Mouse (Mus musculus) kidney, embryonic 16.5 days (tissue): ENCODE data around the gene Ice1. TPM values are rescaled to one million over a fixed set of nuclear protein-coding genes. Genes with fewer than 3 reads are reported as not detected.

Source experiments
- ATAC-seq: fragments of 200-750 bp; cut with Nextera tagmentation; 2 replicates; pipeline ENCODE4 v1.8.0; 2017; ENCODE audit warnings: moderate TSS enrichment; ENCODE audit not compliant: low FRiP score, low TSS enrichment
- H3K27ac ChIP-seq: fragments of 300-500 bp; sonication (generic); 2 replicates; pipeline ENCODE4 v1.5.1; 2014; ENCODE audit warnings: low read length
- H3K27me3 ChIP-seq: fragments of 300-500 bp; sonication (generic); 2 replicates; pipeline ENCODE4 v1.6.1; 2014; ENCODE audit warnings: low read length, control low read depth, mixed read lengths; ENCODE audit not compliant: insufficient read depth
- H3K36me3 ChIP-seq: fragments of 300-500 bp; sonication (generic); 2 replicates; pipeline ENCODE4 v1.6.1; 2014; ENCODE audit warnings: low read length, control low read depth, mixed read lengths; ENCODE audit not compliant: insufficient read depth
- H3K4me1 ChIP-seq: fragments of 300-500 bp; sonication (generic); 2 replicates; pipeline ENCODE4 v1.6.1; 2014; ENCODE audit warnings: low read length, control low read depth, mixed read lengths; ENCODE audit not compliant: insufficient read depth
- H3K4me2 ChIP-seq: fragments of 300-500 bp; sonication (generic); replicated peaks from 2 replicates; pipeline ENCODE4 v1.6.1; 2014; ENCODE audit warnings: low read depth, low read length
- H3K4me3 ChIP-seq: fragments of 300-500 bp; sonication (generic); 2 replicates; pipeline ENCODE4 v1.5.1; 2014; ENCODE audit warnings: mild to moderate bottlenecking, low read length
- H3K9ac ChIP-seq: fragments of 300-500 bp; sonication (generic); replicated peaks from 2 replicates; pipeline ENCODE4 v1.6.1; 2014; ENCODE audit warnings: low read length
- H3K9me3 ChIP-seq: fragments of 300-500 bp; sonication (generic); 2 replicates; pipeline ENCODE4 v1.6.1; 2016; ENCODE audit warnings: low read length, control low read depth
- WGBS: fragments of 180-500 bp; shearing (Covaris S2); extraction: QIAGEN DNeasy Blood & Tissue Kit; methylation state at CpG from one replicate; pipeline ENCODE4 v1.1.7; 2014; 5-methylcytosine and 5-hydroxymethylcytosine counted together
- polyA plus RNA-seq: library from polyadenylated mRNA; unstranded; fragments of >200 nt; fragmentation: Nextera tagmentation; extraction: Ambion mirVana; gene quantifications from 2 replicates; pipeline ENCODE4 v1.2.1, GENCODE M21; 2015

The Ice1 gene
- polyA plus RNA-seq, 1 experiment from 2014 or later = 19.9 TPM

DNA sequence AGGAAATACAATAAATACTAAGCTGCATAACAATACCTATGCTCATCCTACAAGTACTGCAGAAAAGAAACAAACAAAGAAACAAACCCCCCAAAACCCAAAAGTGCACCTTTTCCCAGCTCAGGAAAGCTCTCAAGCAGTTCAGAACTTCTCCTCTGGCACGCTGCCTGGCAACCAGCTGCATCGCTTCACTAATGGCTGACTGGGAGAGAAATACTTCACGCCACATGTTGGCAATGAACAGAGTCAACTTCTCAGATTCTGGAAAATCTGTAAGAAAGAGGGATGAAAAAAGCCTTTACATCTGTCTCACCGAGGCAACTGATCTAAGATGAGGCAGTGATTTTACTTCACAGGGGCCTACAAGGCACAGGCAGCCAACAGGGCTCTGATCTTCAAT, 38.5 kb downstream of the Ice1 start:
- H3K4me2 ChIP-seq = no peak overlapping the region
- H3K4me1 ChIP-seq = 0 out of 2 replicates have a peak, but pooled peaks cover 3% of the 10 kb centered on the region
- H3K9me3 ChIP-seq = no peaks in the 10 kb centered on the region
- no peak overlapping the region for H3K9ac ChIP-seq
- ATAC-seq = no peak
- no peaks in the 10 kb centered on the region for H3K27me3 ChIP-seq
- no peak overlapping the region for H3K4me3 ChIP-seq
- no peak overlapping the region for H3K27ac ChIP-seq
- 75% methylated on average over 4 of the region's 4 CpGs for WGBS
- H3K36me3 ChIP-seq = peaks cover 63% of the 10 kb centered on the region

GRCm38 (mm10) chr13:70596901-70597300, 40.5 kb downstream of the Ice1 start:
- Histone ChIP-seq H3K36me3 (peaks cover 65% of the 10 kb centered on the region), H3K27ac (no peak overlapping the region), H3K4me2 (no peak overlapping the region), H3K9me3 (no peaks in the 10 kb centered on the region), H3K9ac (no peak overlapping the region), H3K27me3 (no peaks in the 10 kb centered on the region), H3K4me3 (no peak overlapping the region), H3K4me1 (0 out of 2 replicates have a peak, but pooled peaks cover 3% of the 10 kb centered on the region)
- no peak for ATAC-seq
- 68% methylated on average over 3 of the region's 3 CpGs for WGBS

GRCm38 (mm10) chr13:70590248-70590762, 47.1 kb downstream of the Ice1 start:
- Histone ChIP-seq H3K4me3 (no peak overlapping the region), H3K27ac (no peak overlapping the region), H3K9ac (no peak overlapping the region), H3K27me3 (no peaks in the 10 kb centered on the region), H3K36me3 (peaks cover 77% of the 10 kb centered on the region), H3K9me3 (no peaks in the 10 kb centered on the region), H3K4me1 (no peaks in the 10 kb centered on the region), H3K4me2 (no peak overlapping the region)
- ATAC-seq = no peak
- WGBS = 89% methylated on average over 7 of the region's 7 CpGs

DNA sequence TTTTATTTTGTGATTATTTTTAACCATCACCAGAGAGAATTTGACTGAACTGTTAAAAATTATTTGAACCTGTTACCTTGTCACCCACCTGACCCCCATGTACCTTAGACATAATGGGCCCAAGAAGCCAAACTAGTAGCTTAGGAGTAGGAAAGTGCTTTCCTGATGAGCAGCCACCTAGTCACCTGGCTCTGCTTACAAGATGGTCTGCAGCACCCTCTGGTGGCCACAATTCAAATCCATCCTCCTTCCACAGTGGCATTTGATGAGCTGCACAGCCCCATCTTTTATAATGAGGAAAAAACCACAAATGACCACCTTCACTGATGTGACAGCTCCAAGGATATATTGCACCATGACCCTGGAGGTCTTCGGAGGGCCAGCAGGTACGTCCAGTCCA, 50.5 kb downstream of the Ice1 start:
- no peak overlapping the region for H3K9ac ChIP-seq
- no peaks in the 10 kb centered on the region for H3K27me3 ChIP-seq
- H3K4me3 ChIP-seq = no peak overlapping the region
- H3K4me2 ChIP-seq = no peak overlapping the region
- no peaks in the 10 kb centered on the region for H3K9me3 ChIP-seq
- no peak for ATAC-seq
- no peak overlapping the region for H3K27ac ChIP-seq
- no peaks in the 10 kb centered on the region for H3K4me1 ChIP-seq
- WGBS = 70% methylated on average over 2 of the region's 2 CpGs
- H3K36me3 ChIP-seq = peaks cover 45% of the 10 kb centered on the region

DNA sequence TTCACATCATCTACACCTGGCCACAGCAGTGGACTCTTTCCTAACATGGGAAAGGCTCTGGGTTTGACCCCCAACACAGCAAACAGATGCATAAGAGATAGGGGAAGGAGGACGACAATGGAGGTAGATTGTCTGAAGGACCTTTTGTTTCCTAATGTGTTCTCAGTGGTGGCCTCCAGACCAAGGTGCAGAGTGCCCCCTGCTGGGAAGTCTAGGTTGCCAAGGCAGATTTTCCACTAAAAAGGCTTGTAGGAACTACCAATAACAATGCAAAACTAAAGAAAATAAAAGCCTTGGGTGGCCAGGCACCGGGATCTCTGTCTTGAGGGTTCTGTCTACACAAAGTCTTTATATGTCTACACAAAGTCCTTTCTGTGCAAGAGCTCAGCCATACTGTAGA, 54.9 kb downstream of the Ice1 start:
- Histone ChIP-seq H3K4me2 (no peak overlapping the region), H3K27me3 (no peaks in the 10 kb centered on the region), H3K9me3 (no peaks in the 10 kb centered on the region), H3K36me3 (0 out of 2 replicates have a peak, but pooled peaks cover 15% of the 10 kb centered on the region), H3K4me1 (no peaks in the 10 kb centered on the region), H3K9ac (no peak overlapping the region), H3K4me3 (no peak overlapping the region), H3K27ac (no peak overlapping the region)
- ATAC-seq = no peak
- 37% methylated on average over 2 of the region's 2 CpGs for WGBS

DNA sequence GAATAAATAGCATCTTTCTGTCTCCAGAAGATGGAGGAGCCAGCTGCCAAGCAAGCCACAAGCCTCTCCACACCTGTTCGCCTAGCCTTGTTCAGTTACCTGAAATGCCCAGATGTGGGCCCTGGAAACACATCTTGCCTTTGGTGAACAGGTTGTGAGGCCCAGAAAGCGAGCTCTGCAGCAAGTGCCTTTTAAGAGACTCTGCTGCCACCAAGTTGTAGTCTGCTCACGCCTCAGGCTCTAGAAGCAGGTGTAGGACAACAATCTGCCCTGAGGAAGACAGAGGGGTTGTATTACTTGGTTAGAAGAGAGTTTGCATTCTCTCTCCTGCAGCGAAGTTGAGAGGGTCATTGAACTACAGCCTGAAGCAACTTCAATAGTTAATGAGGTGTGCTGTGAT, 55.9 kb downstream of the Ice1 start:
- H3K27me3 ChIP-seq = no peaks in the 10 kb centered on the region
- 71% methylated on average over 4 of the region's 4 CpGs for WGBS
- no peak overlapping the region for H3K9ac ChIP-seq
- H3K4me3 ChIP-seq = no peak overlapping the region
- no peak for ATAC-seq
- H3K4me2 ChIP-seq = no peak overlapping the region
- no peak overlapping the region for H3K27ac ChIP-seq
- no peaks in the 10 kb centered on the region for H3K4me1 ChIP-seq
- no peaks in the 10 kb centered on the region for H3K9me3 ChIP-seq
- H3K36me3 ChIP-seq = 0 out of 2 replicates have a peak, but pooled peaks cover 6% of the 10 kb centered on the region

DNA sequence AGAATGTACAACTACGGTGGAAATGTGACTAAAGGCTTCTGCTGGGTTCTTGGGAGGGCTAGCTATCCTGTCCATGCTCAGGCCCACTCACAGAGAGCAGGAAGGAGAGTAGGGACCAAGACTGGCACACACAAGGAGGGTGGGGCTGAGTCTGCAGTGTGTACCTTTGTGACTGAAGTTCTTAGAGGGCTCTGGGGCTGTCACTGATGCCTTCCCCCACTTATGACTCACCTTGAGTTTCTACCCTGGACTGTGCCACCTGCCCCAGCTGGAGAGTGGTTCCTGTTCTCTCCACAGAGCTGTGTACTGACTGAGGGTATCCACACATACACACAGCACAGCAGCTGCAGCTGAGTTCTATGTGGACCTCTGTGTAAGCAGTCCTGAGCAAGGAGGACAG, 63.2 kb downstream of the Ice1 start:
- no peaks in the 10 kb centered on the region for H3K36me3 ChIP-seq
- no peaks in the 10 kb centered on the region for H3K27me3 ChIP-seq
- H3K4me3 ChIP-seq = no peak overlapping the region
- no peak overlapping the region for H3K4me2 ChIP-seq
- ATAC-seq = no peak; the same call in 1 of the 2 replicates
- no peaks in the 10 kb centered on the region for H3K4me1 ChIP-seq
- no peak overlapping the region for H3K27ac ChIP-seq
- WGBS = 96% methylated on average over 1 of the region's 1 CpGs
- H3K9ac ChIP-seq = no peak overlapping the region
- H3K9me3 ChIP-seq = no peaks in the 10 kb centered on the region

DNA sequence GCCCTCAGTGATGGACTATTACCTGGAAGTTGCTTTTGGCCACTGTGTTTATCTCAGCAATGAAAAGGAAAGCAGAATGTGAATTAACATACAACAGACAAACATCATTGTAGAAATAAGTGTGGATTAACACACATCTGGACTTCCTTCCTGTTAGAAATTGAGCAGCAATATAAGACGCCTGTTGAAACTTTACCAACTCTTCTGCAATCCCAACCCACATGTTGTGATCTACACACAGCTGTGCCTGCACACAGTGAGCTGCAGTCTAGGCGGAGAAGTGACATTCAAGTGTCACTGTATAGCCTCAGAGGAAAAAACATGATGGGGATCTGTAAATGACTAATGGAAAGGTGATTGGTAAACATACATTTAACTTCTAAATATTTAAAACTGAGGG, 69.5 kb downstream of the Ice1 start:
- WGBS = 77% methylated on average over 2 of the region's 2 CpGs
- no peak overlapping the region for H3K27ac ChIP-seq
- no peak overlapping the region for H3K4me3 ChIP-seq
- no peaks in the 10 kb centered on the region for H3K9me3 ChIP-seq
- H3K36me3 ChIP-seq = no peaks in the 10 kb centered on the region
- no peaks in the 10 kb centered on the region for H3K4me1 ChIP-seq
- no peak for ATAC-seq
- no peaks in the 10 kb centered on the region for H3K27me3 ChIP-seq
- no peak overlapping the region for H3K9ac ChIP-seq
- no peak overlapping the region for H3K4me2 ChIP-seq

DNA sequence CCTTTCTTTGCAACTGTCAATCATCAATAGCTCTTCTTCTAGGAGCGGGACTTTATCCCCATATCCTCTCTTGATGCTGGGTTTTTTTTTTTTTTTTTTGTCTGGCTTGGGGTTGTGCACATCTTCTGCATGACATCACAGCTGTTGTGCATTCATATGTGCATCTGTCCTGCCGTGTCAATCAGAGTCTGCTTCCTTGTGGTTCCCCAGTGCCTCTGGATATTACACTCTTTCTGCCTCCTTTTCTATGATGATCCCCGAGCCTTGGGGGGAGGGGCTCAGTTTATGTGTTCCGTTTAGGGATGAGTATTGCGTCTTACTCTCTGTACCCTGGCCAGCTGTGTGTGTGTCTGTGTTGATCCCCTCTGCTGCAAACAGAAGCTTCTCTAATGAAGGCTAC, 84.0 kb downstream of the Ice1 start:
- no peak overlapping the region for H3K27ac ChIP-seq
- H3K36me3 ChIP-seq = no peaks in the 10 kb centered on the region
- no peak overlapping the region for H3K4me2 ChIP-seq
- H3K9ac ChIP-seq = no peak overlapping the region
- H3K4me1 ChIP-seq = no peaks in the 10 kb centered on the region
- no peaks in the 10 kb centered on the region for H3K9me3 ChIP-seq
- 84% methylated on average over 5 of the region's 5 CpGs for WGBS
- no peaks in the 10 kb centered on the region for H3K27me3 ChIP-seq
- no peak overlapping the region for H3K4me3 ChIP-seq
- ATAC-seq = no peak

DNA sequence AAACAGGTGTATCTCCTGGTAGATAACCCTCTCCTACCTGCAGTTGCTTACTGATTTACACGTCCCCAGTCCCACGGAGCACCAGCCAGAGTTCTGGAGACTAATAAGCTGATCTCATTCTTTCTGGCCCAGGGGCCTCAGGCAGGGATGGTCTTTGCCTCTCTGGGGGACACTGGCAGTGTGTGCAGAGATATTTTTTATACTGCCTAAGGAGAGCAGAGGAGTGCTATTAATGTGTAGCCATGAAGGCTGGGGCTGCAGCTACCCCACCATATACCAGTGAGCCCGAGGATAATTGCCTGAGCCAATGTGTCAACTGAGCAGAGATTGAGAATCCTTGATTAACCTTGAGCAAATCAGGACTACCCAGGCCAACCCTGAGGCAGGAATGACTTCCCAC, 90.0 kb downstream of the Ice1 start:
- Histone ChIP-seq H3K4me1 (no peaks in the 10 kb centered on the region), H3K27me3 (no peaks in the 10 kb centered on the region), H3K36me3 (no peaks in the 10 kb centered on the region), H3K9ac (no peak overlapping the region), H3K4me3 (no peak overlapping the region), H3K4me2 (no peak overlapping the region), H3K27ac (no peak overlapping the region), H3K9me3 (no peaks in the 10 kb centered on the region)
- WGBS = 41% methylated on average over 3 of the region's 3 CpGs
- ATAC-seq = no peak
